Mouse (Mus musculus) T-cell, adult 2 months (primary cell): ENCODE results near the gene Shisal1.

ENCODE experiments used
- DNase-seq: peaks from one replicate; pipeline ENCODE4 v3.0.0; 2022; ENCODE audit warnings: low spot score

Shisal1 gene

DNA sequence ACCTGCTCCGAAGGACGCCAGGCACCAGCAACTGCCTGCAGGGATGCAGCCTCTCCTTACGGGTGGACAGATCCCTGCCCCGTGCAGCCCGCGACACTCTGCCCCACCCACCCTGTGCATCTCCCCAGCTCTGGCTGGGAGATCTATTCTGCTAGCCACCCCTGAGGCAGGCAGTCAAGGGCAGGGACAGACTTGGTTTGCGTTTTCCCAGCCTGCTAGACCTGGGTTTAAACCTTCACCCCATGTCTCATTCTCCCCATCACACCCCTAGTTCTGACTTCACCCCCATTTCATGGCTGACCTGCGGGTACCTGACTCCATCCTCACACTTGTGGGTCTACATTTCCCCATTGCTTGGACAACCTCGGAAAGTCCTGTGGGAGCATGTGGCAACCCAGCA lies at the start of gene Shisal1:
TSS of gene Shisal1 (minus strand) at position 101 of the 400 bp plus-strand sequence.
- DNase-seq = no peak

DNA sequence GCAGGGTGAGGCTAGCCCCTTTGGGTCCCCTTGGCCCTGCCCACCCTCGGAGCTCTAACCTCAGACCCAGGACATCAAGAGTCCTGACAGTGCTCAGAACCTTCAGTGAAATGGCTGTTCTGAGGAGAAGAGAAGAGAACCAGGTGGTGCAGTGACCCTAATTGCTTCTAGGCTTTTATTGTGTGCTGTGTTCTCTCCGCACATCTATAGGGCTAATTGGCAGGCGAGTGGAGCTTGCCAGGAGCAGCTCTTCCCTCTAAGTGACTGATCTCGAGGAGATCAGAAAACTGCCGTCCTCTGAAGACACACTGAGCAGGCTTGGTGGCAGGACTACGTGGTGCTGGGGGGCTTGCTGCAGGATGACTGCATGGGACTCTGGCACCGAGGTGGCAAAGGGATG lies 43.6 kb upstream of the Shisal1 start:
- no peak for DNase-seq

DNA sequence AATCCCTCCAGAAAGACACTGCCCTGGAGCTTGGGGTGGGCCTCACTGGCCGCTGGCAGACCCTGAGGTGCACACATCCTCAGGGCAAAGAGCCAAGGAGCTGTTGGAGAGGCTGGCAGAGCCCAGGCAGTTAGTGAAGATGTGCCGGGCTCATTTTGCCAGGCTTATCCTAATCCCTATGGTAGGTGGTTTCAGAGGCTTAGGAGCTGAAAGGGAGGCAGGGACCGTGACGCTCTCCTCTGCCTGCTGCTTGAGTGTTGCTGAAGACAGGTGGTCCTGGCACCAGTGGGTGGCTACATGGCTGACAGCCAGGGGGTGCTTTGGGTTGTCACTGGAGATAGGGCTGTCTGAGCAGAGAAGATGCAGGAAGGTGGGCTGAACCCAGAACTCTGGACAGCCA lies 37.4 kb upstream of the Shisal1 start:
- DNase-seq = no peak

DNA sequence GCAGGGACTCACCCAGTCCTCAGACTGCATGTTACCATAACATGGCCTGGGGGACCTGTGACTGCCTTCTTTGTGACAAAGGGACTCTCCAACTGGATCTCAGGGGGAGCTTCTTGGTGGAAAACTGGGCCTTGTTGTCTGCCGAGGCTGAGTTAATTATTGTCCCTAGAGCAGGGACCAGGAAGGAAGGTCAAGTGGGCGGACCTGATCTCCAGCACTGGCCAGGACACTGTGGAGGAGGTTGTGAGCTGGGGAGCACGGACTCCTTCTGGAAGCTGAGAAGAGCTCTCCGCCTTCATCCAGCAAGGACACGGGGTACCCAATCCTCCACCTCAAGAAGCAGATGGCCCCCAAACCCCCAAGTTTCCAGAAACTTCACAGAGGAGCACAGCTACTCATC lies 36.7 kb upstream of the Shisal1 start:
- no peak for DNase-seq

DNA sequence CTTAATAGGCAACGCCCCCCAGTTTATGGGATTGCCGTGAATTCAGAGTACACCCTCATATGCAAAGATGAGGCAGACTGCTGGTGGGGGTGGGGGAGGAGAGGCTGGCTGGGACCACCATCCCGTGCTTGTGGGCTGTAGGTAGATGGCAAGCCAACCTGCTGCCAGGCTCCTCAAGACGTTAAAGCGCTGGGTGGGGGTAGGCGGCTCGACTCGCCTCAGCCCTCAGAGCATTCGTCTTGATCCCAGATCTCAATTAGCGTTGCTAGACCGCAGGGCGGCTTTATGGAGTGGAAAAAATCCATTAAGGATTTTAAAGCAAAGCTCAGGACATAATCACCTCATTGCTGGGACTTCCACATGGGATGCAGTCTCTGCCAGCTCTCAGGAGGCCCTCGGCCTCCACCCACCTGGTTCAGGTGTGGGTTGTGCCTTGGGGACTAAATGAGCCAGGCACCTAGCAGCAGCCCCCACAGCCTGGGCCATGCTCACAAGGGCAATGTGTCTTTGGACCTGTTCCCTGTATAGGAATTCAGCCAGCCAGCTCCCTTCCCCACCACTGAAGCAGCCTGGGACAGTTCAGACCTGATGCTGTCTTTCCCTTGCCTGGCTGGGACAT lies 34.5 kb upstream of the Shisal1 start:
- DNase-seq = no peak

DNA sequence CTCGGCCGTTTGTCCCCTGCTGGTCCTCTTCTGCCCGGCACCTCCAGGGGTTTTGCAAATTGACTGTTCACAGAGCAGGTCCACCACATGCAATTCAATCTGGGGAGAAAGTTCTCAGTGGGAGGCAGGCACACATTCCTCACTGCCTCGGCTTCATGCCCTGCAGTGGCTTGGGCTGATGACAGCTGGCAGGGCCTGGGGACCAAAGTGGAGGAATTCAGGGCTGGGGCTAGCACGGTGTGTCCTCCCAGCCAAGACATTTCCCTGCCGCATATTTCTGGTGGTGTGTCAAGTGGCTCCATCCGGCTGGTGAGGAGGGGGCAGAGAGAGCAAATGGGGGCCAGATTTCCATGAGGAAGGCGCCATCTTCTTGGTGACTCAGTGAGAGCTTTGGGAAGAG lies 22.5 kb upstream of the Shisal1 start:
- DNase-seq = no peak

DNA sequence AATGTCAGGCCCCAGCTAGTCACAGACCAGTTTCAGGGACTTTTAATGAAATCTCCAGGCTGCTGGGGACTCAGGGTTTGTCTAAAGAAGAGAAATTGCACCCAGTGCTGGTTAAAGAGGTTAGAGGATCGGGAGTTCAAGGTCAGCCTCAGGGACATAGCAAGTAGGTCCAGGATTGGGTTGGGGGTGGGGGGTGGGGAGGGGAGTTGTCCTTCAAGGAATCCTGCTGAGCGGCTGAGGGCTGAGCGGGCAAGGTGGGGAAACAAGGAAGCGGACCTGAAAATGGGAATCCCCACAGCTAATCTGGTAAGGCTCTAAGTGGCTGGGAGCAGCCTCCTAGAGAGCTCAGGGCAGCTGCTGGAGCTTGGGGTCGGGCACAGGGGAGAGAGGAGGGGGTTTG lies 20.9 kb upstream of the Shisal1 start:
- DNase-seq = no peak

DNA sequence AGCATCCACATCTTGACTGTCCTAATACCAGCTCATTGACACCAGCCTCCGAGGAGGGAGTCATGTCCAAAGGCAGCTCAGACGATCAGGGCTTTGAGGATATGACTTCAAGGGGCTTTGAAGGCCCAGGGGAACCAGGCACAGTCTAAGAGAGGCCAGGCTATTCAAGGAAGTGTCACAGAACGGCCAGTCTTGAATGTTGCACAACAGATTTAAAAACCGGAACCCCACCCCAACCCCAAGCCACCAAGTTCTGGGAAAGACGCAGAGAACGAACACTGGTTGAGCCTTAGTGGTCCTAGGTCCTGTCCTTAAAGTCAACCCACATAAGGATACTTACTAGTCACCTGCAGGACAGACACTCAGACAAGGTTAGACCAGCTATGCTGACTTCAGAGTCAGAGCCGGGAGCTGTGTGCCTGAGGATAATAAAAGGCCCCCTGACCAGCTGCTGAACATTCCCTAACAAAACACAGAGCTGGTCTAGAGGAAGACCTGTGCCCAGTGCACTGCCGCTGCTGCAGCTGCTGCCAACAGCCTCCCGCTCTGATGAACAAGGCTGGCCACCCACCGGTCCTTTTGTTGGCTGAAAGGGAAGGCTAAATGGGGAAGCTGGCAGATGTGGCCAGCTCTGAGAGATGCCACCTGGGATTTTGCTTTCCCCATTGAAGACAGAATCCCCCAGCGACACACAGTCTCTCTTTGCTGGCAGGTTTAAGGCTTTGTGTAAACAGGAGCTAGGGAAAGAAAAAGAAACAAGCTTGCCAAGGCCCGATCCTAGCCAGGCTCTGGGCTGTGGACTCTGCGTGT lies 19.8 kb upstream of the Shisal1 start:
- DNase-seq = no peak

DNA sequence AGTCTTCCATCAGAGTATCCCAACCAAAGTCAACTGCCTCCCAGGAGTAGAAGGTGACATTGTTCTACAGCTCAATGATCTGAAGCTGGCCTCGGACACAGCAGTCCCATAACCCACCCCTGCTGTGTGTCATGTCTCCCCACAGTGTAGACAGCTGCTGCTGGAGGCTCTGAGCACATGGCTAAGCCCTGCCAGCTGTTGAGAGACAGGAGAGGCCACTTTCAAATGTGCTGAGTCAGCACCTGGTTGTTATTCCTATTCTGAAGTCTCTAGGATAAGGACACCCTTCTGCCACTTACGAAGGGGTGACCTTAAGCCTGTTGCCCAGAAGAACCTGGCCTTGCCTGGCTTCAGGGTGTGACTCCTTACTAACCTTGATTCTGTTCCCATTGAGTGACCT lies 14.5 kb upstream of the Shisal1 start:
- no peak for DNase-seq

DNA sequence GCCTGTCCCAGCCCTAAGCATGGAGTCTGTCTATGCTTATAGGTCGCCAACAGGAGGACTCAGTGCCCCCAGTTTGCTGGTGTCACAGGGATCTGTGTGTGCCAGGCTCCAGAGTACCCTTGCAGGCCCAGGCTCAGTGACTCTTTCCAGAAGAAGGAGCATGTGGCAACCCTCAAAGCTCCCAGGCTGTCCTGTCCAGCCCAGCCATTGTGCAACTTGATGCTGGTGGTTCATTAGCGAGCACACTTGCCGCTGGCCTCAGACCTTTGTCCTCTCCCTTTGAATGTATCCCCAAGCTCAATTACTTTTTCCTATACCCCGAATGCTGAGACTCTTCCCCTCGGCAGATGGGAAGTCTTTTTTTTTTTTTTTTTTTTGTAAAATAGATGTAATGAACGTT lies 12.1 kb upstream of the Shisal1 start:
- DNase-seq = no peak

DNA sequence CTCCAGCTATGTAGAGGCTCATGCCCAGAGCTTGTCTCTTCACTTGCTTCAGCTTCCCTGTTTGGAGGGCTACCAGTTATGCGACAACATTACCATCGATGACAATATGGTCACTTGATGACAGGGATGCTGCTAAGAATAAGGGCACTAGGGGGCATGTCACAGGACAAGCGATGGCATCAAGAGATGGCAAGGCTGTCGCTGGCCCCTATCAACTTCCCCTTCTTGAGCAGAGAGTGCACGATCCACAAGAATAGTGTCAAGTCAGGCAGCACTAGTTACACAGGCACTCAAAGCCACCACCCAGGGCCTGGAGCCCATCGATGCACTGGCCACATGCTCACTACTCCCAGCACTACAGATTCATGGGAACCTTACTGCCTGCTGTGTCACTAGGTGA lies 8.4 kb upstream of the Shisal1 start:
- DNase-seq = no peak

DNA sequence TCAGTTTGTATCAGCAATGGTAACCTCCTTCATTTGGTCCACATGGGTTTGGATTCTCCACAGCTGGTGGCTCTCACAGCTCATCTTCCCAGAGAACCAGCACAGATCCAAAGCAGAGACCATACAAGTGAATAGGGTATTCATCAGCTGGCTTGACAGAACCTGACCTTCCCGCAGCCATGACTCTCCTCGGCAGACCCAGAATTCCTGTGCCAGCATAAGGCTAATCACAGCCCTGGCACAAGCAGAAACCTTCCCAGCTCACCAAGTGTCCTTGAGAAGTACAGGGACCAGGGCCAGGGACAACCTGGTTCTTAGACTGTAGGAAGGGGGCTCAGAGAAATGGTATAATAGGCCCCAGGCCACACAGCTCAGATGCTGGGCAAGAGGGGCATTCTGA lies 6.2 kb upstream of the Shisal1 start:
- DNase-seq = no peak

DNA sequence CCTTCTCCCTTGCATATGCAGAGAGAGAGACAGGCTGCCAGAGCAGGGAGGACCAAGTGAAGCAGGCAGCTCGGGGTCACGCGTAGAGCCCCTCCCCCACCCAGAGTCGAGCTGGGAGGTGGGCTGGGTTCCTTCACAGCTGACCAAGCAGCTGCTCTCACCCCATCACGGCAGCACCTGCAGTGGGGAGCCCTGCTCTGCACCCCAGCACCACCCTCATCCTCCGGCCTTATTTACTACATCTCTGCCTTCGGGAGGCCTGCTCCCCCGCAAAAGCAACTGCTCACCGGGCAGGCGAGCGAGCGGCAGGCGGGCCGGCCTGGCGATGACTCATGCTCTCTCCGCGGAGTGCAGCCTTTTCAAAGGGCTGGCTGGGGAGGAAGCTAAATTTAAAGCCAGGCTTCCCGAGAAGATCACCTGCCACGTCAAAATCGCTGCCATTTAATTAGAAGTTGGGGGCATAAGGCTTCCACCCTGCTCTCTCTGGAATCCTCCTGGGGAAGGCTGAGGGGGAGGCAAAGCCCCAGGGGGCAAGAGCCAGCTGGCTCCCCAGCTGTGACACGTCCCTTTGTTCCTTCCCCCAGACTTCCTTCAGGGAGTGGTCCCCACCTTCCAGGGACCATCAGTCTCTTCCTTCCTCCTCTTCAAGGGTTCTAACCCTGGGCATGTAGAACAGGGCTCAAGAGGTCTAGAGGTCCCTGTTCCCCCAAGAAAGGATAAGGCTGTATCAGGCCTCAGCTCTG lies 3.7 kb upstream of the Shisal1 start:
- DNase-seq = no peak

DNA sequence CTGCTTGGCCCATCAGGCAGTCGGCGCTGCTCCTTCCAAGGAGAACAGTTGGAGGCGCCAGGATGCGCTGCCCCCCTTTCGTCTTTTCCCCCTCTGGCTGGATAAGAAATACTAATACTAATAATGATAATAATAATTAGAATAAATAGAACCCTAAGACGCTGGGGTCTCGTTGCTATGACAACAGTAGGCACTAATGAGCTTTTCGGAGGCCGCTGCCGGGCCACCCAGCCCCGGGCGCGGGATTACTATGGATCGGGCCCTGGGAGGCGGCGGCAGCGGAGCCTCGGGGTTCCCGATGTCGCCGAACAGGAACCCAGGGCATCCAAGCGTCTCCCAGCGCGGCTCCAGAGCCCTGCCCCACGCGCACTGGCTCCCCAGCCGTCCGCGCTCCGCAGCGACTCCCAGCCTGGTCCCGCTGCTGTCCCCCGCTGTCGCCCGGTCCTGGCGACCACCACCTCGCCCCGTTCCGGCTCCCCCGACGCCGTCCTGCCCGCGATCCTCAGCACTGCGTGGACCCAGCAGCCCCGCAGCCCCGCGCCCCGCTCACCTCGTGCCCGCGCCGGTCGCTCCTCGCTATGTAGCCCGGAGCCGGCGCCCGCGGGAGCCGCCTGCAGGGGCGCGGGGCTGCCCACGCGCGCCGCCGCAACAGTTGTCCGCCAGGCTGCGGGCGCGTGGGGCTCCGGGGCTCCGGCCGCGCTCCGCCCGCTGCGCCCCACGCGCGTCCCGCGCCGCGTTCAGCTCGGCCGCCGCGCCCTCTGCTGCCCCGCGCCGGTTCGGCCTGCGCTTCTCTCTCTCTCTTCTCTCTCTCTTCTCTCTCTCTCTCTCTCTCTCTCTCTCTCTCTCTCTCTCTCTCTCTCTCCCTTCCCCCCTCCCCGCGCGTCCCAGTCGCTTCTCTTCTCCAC lies 833 bp downstream of the Shisal1 start:
- no peak for DNase-seq

DNA sequence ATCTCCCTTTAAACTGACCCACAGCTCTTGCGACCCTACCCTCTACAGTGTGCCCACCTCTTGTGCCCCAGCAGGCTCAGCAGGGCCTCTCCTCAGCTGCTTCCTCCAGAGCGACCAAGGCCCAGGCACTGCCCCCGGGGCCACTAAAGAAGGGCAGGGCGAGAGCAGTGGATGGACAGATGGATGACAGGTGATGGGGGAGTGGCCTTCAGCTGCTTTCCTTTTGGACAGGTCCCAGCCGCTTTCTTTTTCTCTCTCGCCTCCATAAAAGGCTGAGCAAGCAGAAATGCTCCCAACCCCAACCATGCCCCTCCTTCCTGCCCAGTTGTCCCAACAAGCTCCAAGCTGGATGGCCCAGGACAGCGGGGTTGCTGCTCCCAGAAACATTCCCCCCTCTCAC lies 2.7 kb downstream of the Shisal1 start:
- DNase-seq = no peak

DNA sequence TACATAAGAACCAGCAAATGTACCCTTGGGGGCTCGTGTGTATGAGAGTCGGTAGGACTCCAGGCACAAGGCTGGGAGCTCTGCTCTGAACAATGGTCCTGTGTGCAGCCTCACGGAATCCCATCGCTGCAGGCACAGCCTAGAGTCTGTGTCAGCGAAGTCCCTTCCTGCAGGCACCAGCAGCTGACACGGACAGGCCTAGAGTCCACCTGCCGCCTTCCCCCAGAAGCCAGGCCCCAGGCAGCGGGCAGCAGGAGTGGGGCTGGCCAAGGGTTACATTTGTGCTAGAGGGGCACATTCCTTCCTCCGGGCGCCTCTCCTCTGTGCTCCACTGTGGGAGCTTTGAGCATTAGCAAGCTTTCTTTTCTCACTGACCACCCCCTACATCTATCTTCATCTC lies 3.3 kb downstream of the Shisal1 start:
- no peak for DNase-seq

DNA sequence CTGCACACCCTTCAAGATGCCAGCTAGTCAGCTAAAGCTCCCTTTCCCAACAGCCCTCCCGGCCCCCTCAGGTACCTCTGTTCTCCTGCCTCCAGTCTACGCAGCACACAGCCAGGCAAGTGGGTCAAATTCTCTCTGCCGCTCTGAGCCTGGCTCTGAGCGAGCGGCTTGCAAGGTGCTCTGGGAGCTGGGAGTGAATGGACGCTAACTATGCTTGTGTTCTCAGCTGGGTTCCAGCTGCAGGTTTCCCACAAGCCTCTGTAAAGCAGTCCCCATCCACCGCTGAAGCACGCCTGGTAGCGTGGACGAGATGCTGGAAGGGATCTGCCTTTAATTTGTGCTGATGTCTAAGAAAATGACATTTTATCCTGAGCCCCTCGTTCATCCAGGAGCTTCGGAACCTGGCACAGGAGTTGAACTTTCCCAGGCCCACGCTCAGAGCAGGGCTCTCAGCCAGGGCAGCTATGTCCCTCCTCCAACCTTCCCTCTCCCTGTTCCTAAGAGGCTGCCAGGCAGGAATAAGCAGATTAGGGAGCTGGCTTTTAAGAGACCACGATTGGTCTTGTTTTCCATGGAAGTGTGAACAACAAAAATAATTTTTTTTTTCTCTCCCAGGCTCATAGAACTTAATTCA lies 5.1 kb downstream of the Shisal1 start:
- DNase-seq = no peak

DNA sequence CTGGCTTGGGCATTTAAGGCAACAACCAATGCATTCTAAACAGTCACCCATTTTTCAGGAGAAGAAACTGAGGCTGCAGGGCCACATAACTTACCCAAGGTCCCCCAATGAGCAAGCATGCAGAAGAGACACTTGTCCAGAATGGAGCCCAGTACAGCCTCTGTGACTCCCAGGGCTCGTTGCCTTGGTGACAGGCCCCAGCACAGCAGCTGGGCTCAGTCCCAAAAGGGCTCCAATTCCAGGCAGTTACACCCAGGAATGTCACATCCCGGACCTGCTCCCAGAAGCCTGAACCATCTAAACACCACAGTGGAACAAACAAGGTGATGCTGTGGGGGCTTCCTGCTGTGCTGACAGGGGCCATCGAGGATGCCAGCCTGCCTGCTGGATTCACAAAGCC lies 6.1 kb downstream of the Shisal1 start:
- DNase-seq = no peak

DNA sequence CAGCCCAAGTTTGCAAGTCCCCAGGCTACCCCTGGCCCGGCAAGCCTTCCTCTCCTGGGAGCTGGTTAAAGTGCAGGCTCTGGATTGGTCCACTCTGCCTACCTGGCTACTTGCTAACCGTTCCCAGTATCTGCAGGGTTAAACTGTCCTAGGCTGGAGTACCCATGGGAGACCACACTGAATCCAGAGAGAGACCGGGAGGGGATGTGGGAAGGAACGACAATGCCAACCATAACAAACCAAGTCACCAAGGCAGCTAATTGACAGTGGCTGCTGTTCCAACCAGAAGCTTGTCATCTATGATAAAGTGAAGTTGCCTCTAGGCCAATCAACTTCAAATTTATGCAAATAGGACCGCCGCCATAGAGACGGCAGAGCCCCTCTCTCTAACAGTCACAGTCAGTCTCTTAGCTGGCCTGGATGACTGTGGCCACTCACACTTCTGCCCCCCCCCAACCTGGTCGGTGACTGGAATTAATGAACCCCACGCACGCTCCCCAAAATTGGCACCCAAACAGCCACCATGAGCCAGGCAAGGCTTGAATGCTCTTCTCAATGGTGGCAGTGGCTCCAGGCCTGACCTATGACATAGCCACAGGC lies 13.2 kb downstream of the Shisal1 start:
- DNase-seq = no peak

DNA sequence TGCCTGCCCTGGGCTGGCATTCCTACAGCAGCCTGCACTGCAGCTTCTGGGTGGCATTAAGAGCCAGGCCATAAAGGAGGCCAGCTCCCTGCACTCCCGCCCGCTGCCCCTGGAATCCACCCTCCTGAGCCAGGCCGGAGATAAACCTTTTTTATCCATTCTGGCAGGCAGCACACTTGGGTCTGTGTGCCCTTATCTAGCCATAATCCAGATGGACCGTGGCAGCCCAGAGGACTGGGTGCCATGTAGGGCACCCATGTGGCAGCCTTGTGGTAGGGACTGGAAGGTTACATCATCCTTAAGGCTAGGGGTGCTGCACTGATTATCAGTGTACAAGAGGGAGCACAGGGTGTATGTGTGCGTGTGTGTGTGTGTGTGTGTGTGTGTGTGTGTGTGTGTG lies 16.4 kb downstream of the Shisal1 start:
- DNase-seq = no peak

DNA sequence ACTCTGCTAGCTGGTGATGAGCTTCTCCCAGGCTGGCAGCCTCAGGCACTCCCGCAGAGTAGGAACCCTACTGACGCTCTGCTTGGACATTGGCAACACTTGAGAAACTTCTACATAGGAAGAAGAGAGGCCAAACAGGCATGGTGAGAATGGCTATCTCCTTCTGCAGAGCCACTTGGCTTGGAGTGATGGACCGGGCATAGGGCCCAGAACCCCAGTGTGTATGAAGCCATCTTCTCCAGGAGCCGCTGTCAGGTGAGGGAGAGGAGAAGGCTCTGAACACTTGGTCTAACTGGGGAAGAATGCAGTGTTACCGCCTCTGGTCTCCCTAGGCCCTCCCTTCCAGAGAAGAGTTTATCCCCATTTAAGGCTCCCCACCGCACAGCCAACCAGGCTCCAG lies 19.3 kb downstream of the Shisal1 start:
- no peak for DNase-seq
